Mouse (Mus musculus): ENCODE data around the gene Blvrb. TPM values are rescaled to one million over a fixed set of nuclear protein-coding genes. Genes with fewer than 3 reads are reported as not detected.

The Blvrb gene
- total and polyA plus RNA-seq, 3 experiments: 29.9 to 46.2 (median 31.7) TPM

GRCm38 (mm10) chr7:27451359-27451758, 3.6 kb downstream of the Blvrb start:
- DNase-seq: no peak
- no peak overlapping the region for H3K27ac ChIP-seq
- peaks cover 9% of the 10 kb centered on the region for H3K4me1 ChIP-seq (ENCODE audit: control insufficient read depth, insufficient read depth, low read length)
- no peak overlapping the region for H3K9ac ChIP-seq (ENCODE audit: low read depth, low read length)
- no peak overlapping the region for H3K4me3 ChIP-seq
- TF ChIP-seq CTCF (IDR thresholded peaks at IDR 0.05) (no peak), EP300 (IDR thresholded peaks at IDR 0.05; ENCODE audit: insufficient read depth, low read depth, low read length) (no peak), POLR2A (IDR thresholded peaks at IDR 0.05; ENCODE audit: insufficient read depth, low read depth, low read length) (no peak)
- 92% methylated on average over 2 of the region's 2 CpGs for WGBS
- no peaks in the 10 kb centered on the region for H3K27me3 ChIP-seq (ENCODE audit: control insufficient read depth, insufficient read depth, low read length)
- intact Hi-C loops (cut with DNase I): no loop called here
- no peaks in the 10 kb centered on the region for H3K79me2 ChIP-seq (replicated peaks; ENCODE audit: control insufficient read depth, insufficient read depth, low read length)
- no peaks in the 10 kb centered on the region for H3K36me3 ChIP-seq (ENCODE audit: control insufficient read depth, insufficient read depth, low read length)

- H3K9ac ChIP-seq (ENCODE audit: low read depth, low read length): no peak overlapping the region
- H3K4me1 ChIP-seq (ENCODE audit: control insufficient read depth, insufficient read depth, low read length): peaks cover 3% of the 10 kb centered on the region
- intact Hi-C loops (cut with DNase I): no loop called here
- DNase-seq: no peak
- H3K27me3 ChIP-seq (ENCODE audit: control insufficient read depth, insufficient read depth, low read length): no peaks in the 10 kb centered on the region
- no peaks in the 10 kb centered on the region for H3K36me3 ChIP-seq (ENCODE audit: control insufficient read depth, insufficient read depth, low read length)
- no peaks in the 10 kb centered on the region for H3K79me2 ChIP-seq (replicated peaks; ENCODE audit: control insufficient read depth, insufficient read depth, low read length)
- TF ChIP-seq CTCF (IDR thresholded peaks at IDR 0.05) (no peak), EP300 (IDR thresholded peaks at IDR 0.05; ENCODE audit: insufficient read depth, low read depth, low read length) (no peak), POLR2A (IDR thresholded peaks at IDR 0.05; ENCODE audit: insufficient read depth, low read depth, low read length) (no peak)
- WGBS: 69% methylated on average over 13 of the region's 13 CpGs
- H3K4me3 ChIP-seq: no peak overlapping the region
- H3K27ac ChIP-seq: no peak overlapping the region
Measured at GRCm38 (mm10) chr7:27452206-27452770, 4.5 kb downstream of the Blvrb start.

- no peaks in the 10 kb centered on the region for H3K36me3 ChIP-seq (ENCODE audit: control insufficient read depth, insufficient read depth, low read length)
- H3K4me1 ChIP-seq (ENCODE audit: control insufficient read depth, insufficient read depth, low read length): no peaks in the 10 kb centered on the region
- H3K27me3 ChIP-seq (ENCODE audit: control insufficient read depth, insufficient read depth, low read length): no peaks in the 10 kb centered on the region
- TF ChIP-seq EP300 (IDR thresholded peaks at IDR 0.05; ENCODE audit: insufficient read depth, low read depth, low read length): no peak
- no peak for TF ChIP-seq CTCF (IDR thresholded peaks at IDR 0.05)
- no peak for TF ChIP-seq POLR2A (IDR thresholded peaks at IDR 0.05; ENCODE audit: insufficient read depth, low read depth, low read length)
- no peak overlapping the region for H3K4me3 ChIP-seq
- H3K79me2 ChIP-seq (replicated peaks; ENCODE audit: control insufficient read depth, insufficient read depth, low read length): no peaks in the 10 kb centered on the region
- WGBS: 50% methylated on average over 10 of the region's 10 CpGs
- intact Hi-C loops (cut with DNase I): no loop called here
- no peak overlapping the region for H3K27ac ChIP-seq
- H3K9ac ChIP-seq (ENCODE audit: low read depth, low read length): no peak overlapping the region
- no peak for DNase-seq
Measured at GRCm38 (mm10) chr7:27454461-27455121, 6.8 kb downstream of the Blvrb start.

GRCm38 (mm10) chr7:27455273-27455672, 7.5 kb downstream of the Blvrb start:
- WGBS: 92% methylated on average over 3 of the region's 3 CpGs
- intact Hi-C loops (cut with DNase I): no loop called here

GRCm38 (mm10) chr7:27458614-27459013, 10.8 kb downstream of the Blvrb start:
- 83% methylated on average over 4 of the region's 4 CpGs for WGBS
- no peak for TF ChIP-seq EP300 (IDR thresholded peaks at IDR 0.05; ENCODE audit: insufficient read depth, low read depth, low read length)
- no peak for TF ChIP-seq POLR2A (IDR thresholded peaks at IDR 0.05; ENCODE audit: insufficient read depth, low read depth, low read length)
- TF ChIP-seq CTCF (IDR thresholded peaks at IDR 0.05): no peak
- no peak for DNase-seq
- intact Hi-C loops (cut with DNase I): no loop called here
- no peaks in the 10 kb centered on the region for H3K4me1 ChIP-seq (ENCODE audit: control insufficient read depth, insufficient read depth, low read length)
- no peak overlapping the region for H3K9ac ChIP-seq (ENCODE audit: low read depth, low read length)
- H3K27ac ChIP-seq: no peak overlapping the region
- no peak overlapping the region for H3K4me3 ChIP-seq
- H3K36me3 ChIP-seq (ENCODE audit: control insufficient read depth, insufficient read depth, low read length): no peaks in the 10 kb centered on the region
- no peaks in the 10 kb centered on the region for H3K79me2 ChIP-seq (replicated peaks; ENCODE audit: control insufficient read depth, insufficient read depth, low read length)
- no peaks in the 10 kb centered on the region for H3K27me3 ChIP-seq (ENCODE audit: control insufficient read depth, insufficient read depth, low read length)

More at GRCm38 (mm10) chr7:27455273-27455672, 7.5 kb downstream of the Blvrb start:
- Histone ChIP-seq H3K9ac (ENCODE audit: low read depth, low read length) (no peak overlapping the region), H3K27ac (no peak overlapping the region), H3K79me2 (replicated peaks; ENCODE audit: control insufficient read depth, insufficient read depth, low read length) (no peaks in the 10 kb centered on the region), H3K27me3 (ENCODE audit: control insufficient read depth, insufficient read depth, low read length) (no peaks in the 10 kb centered on the region), H3K4me3 (no peak overlapping the region), H3K4me1 (ENCODE audit: control insufficient read depth, insufficient read depth, low read length) (no peaks in the 10 kb centered on the region), H3K36me3 (ENCODE audit: control insufficient read depth, insufficient read depth, low read length) (no peaks in the 10 kb centered on the region)
- TF ChIP-seq CTCF (IDR thresholded peaks at IDR 0.05) (no peak), POLR2A (IDR thresholded peaks at IDR 0.05; ENCODE audit: insufficient read depth, low read depth, low read length) (no peak), EP300 (IDR thresholded peaks at IDR 0.05; ENCODE audit: insufficient read depth, low read depth, low read length) (no peak)
- DNase-seq: no peak

- TF ChIP-seq CTCF (IDR thresholded peaks at IDR 0.05): no peak
- TF ChIP-seq POLR2A (IDR thresholded peaks at IDR 0.05; ENCODE audit: insufficient read depth, low read depth, low read length): no peak
- TF ChIP-seq EP300 (IDR thresholded peaks at IDR 0.05; ENCODE audit: insufficient read depth, low read depth, low read length): no peak
- no peaks in the 10 kb centered on the region for H3K36me3 ChIP-seq (ENCODE audit: control insufficient read depth, insufficient read depth, low read length)
- H3K79me2 ChIP-seq (replicated peaks; ENCODE audit: control insufficient read depth, insufficient read depth, low read length): no peaks in the 10 kb centered on the region
- 76% methylated on average over 5 of the region's 5 CpGs for WGBS
- H3K27me3 ChIP-seq (ENCODE audit: control insufficient read depth, insufficient read depth, low read length): no peaks in the 10 kb centered on the region
- H3K27ac ChIP-seq: no peak overlapping the region
- no peak for DNase-seq
- H3K4me3 ChIP-seq: no peak overlapping the region
- intact Hi-C loops (cut with DNase I): no loop called here
- no peaks in the 10 kb centered on the region for H3K4me1 ChIP-seq (ENCODE audit: control insufficient read depth, insufficient read depth, low read length)
- H3K9ac ChIP-seq (ENCODE audit: low read depth, low read length): no peak overlapping the region
Measured at GRCm38 (mm10) chr7:27459640-27460039, 11.9 kb downstream of the Blvrb start.

Measured in heart, adult 2 months (tissue).